Mouse (Mus musculus): Measurements from ENCODE around the gene Fam222b.
A peak's percentile ranks its signal among the peaks of the same experiment; 100 is the strongest.

Fam222b gene

GRCm38 (mm10) chr11:78136132-78136531 lies 41.7 kb downstream of the Fam222b start:
- no peak for DNase-seq (ENCODE audit: low spot score in 2 of 2)

- no peak for DNase-seq (ENCODE audit: low spot score in 2 of 2)
Measured at GRCm38 (mm10) chr11:78137584-78137983, 43.1 kb downstream of the Fam222b start.

- DNase-seq (ENCODE audit: low spot score in 2 of 2), result no peak
Measured at GRCm38 (mm10) chr11:78138023-78138422, 43.6 kb downstream of the Fam222b start.

GRCm38 (mm10) chr11:78140665-78141064 lies 46.2 kb downstream of the Fam222b start:
- DNase-seq (ENCODE audit: low spot score in 2 of 2), result no peak

- no peak for DNase-seq (ENCODE audit: low spot score in 2 of 2)
Measured at GRCm38 (mm10) chr11:78143520-78143919, 49.1 kb downstream of the Fam222b start.

GRCm38 (mm10) chr11:78146168-78146567 lies 51.7 kb downstream of the Fam222b start:
- DNase-seq (ENCODE audit: low spot score in 2 of 2), result no peak

GRCm38 (mm10) chr11:78146707-78147543 lies 52.5 kb downstream of the Fam222b start:
- no peak for DNase-seq (ENCODE audit: low spot score in 2 of 2)

- no peak for DNase-seq (ENCODE audit: low spot score in 2 of 2)
Measured at GRCm38 (mm10) chr11:78151161-78151560, 56.7 kb downstream of the Fam222b start.

GRCm38 (mm10) chr11:78152299-78153231 lies 58.1 kb downstream of the Fam222b start:
- peak; percentile 70 to 86 for DNase-seq (ENCODE audit: low spot score in 2 of 2)

- no peak for DNase-seq (ENCODE audit: low spot score in 2 of 2)
Measured at GRCm38 (mm10) chr11:78153778-78154177, 59.3 kb downstream of the Fam222b start.

- no peak for DNase-seq (ENCODE audit: low spot score in 2 of 2)
Measured at GRCm38 (mm10) chr11:78155674-78156073, 61.2 kb downstream of the Fam222b start.

- no peak for DNase-seq (ENCODE audit: low spot score in 2 of 2)
Measured at GRCm38 (mm10) chr11:78156156-78156699, 61.8 kb downstream of the Fam222b start.

- peak; percentile 69 to 74 for DNase-seq (ENCODE audit: low spot score in 2 of 2)
Measured at GRCm38 (mm10) chr11:78159096-78159495, 64.6 kb downstream of the Fam222b start.

GRCm38 (mm10) chr11:78159557-78159956 lies 65.1 kb downstream of the Fam222b start:
- DNase-seq (ENCODE audit: low spot score in 2 of 2), result no peak

- no peak for DNase-seq (ENCODE audit: low spot score in 2 of 2)
Measured at GRCm38 (mm10) chr11:78160171-78160570, 65.7 kb downstream of the Fam222b start.

GRCm38 (mm10) chr11:78160675-78161074 lies 66.2 kb downstream of the Fam222b start:
- no peak for DNase-seq (ENCODE audit: low spot score in 2 of 2)

GRCm38 (mm10) chr11:78161169-78161568 lies 66.7 kb downstream of the Fam222b start:
- DNase-seq (ENCODE audit: low spot score in 2 of 2), result no peak

- DNase-seq (ENCODE audit: low spot score in 2 of 2), result no peak
Measured at GRCm38 (mm10) chr11:78161968-78162367, 67.5 kb downstream of the Fam222b start.

- peak; percentile 50 to 77 for DNase-seq (ENCODE audit: low spot score in 2 of 2)
Measured at GRCm38 (mm10) chr11:78162504-78162903, 68.0 kb downstream of the Fam222b start.

GRCm38 (mm10) chr11:78163045-78163444 lies 68.6 kb downstream of the Fam222b start:
- no peak for DNase-seq (ENCODE audit: low spot score in 2 of 2)

GRCm38 (mm10) chr11:78163681-78164603 lies 69.5 kb downstream of the Fam222b start:
- DNase-seq (ENCODE audit: low spot score in 2 of 2), result no peak

Measured in frontal cortex, postnatal 14 days (tissue).